In the genomic region with DNA sequence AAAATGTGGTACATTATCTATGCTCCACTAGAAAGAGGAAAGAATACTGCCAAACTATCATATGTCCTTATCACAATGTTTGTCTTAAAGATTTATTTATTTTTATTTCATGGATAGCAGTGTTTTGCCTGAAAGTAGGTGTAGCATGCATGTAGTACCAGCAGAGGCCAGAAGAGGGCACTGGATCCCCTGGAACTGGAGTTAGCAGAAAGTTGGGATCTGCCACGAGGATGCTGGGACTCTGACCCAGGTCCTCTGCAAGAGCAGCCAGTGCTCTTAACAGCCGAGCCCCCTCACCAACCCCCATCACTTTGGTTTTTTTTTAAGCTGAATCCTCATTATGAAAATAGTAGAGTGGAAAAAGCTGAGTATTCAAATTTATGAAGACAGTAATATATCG, we compare ENCODE assay signal across 8 mouse cellular contexts. TPM values are rescaled to one million over a fixed set of nuclear protein-coding genes. Genes with fewer than 3 reads are reported as not detected.
DNase-seq lines count a peak whose midpoint lies in the region; ATAC-seq and TF ChIP-seq lines count a peak whose summit lies in the region.

No protein-coding gene starts in this region.

- peak; percentile 65 for DNase-seq in adrenal gland, postnatal 10 days
- DNase-seq in adrenal gland, adult 8-10 months = no peak
- DNase-seq in left cerebral cortex, postnatal 4 days = peak; percentile 32
- DNase-seq in left cerebral cortex, adult 8-10 months (ENCODE audit: low spot score in 2 of 2) = no peak
- peak; percentile 39 for DNase-seq in splenic B cell, adult 2 months (ENCODE audit: low read depth, low spot score)
- DNase-seq in layer of hippocampus, adult 18-20 months (ENCODE audit: low spot score in 2 of 2) = no peak

- no peak for ATAC-seq in inflammation-experienced regulatory T-cells, adult 6 months

- TF ChIP-seq CTCF in embryonic fibroblast, embryonic 13.5 days (IDR thresholded peaks at IDR 0.05; ENCODE audit: borderline replicate concordance, insufficient read depth, low read length) = 0 out of 2 replicates have a peak, but pooled peaks have one; percentile 10

- H3K36me3 ChIP-seq in splenic B cell, adult 2 months (ENCODE audit: control insufficient read depth, insufficient read depth, low read length, poor library complexity, severe bottlenecking) = no peaks in the 10 kb centered on the region

- H3K4me1 ChIP-seq in embryonic fibroblast, embryonic 13.5 days (ENCODE audit: control insufficient read depth, insufficient read depth, low read length) = peaks cover 14% of the 10 kb centered on the region

- TF ChIP-seq POLR2A in embryonic fibroblast, embryonic 13.5 days (IDR thresholded peaks at IDR 0.05; ENCODE audit: low read depth, low read length) = no peak

- no peak overlapping the region for H3K4me3 ChIP-seq in embryonic fibroblast, embryonic 13.5 days (ENCODE audit: insufficient read depth, low read length)

- H3K27ac ChIP-seq in embryonic fibroblast, embryonic 13.5 days (ENCODE audit: insufficient read depth, low read length) = no peak overlapping the region

- no peaks in the 10 kb centered on the region for H3K27me3 ChIP-seq in splenic B cell, adult 2 months (ENCODE audit: control insufficient read depth, insufficient read depth, low read length, poor library complexity, severe bottlenecking)

- intact Hi-C loops in left cerebral cortex, postnatal 4 days (cut with DNase I) = loop anchor here (5.0 kb wide), 1 partner anchor 624 kb away; no protein-coding TSS in a partner anchor

RNA-seq across cellular contexts. Expression of a gene that starts 37.7 kb away (rescaled TPM):
- total RNA-seq in adrenal gland, postnatal 10 days (2021) = 10 to 100 TPM; 34.2 to 38.0 TPM
- total RNA-seq in adrenal gland, adult 8-10 months (2022) = 10 to 100 TPM; 50.2 to 86.6 (median 67.3) TPM
- total RNA-seq in left cerebral cortex, postnatal 4 days (2021) = 1 to 10 TPM; 3.3 to 3.4 TPM
- total RNA-seq in left cerebral cortex, adult 8-10 months (2022) = 1 to 10 TPM; 5.4 to 6.6 (median 6.2) TPM
- polyA plus RNA-seq in embryonic fibroblast, embryonic 13.5 days (2011; ENCODE audit: insufficient read length, low read depth, missing spikeins) = 181 and 191 TPM in 2 replicates
- 1 to 10 TPM; 4.1 to 4.2 TPM for total RNA-seq in layer of hippocampus, adult 18-20 months (2021)
- under 1 TPM in 2 of 3 experiments, not detected in 1; 0.17 to 0.48 TPM for polyA plus RNA-seq in inflammation-experienced regulatory T-cells, adult 6 months (2017; shearing (Covaris generic))

Comparison
In these comparisons a context has a peak if more than half of its experiments do, and no peak if none do; other contexts are left out.
1. DNase-seq: peak in adrenal gland, postnatal 10 days (single experiment), left cerebral cortex, postnatal 4 days (single experiment) and splenic B cell, adult 2 months (single experiment); none in adrenal gland, adult 8-10 months (single experiment), left cerebral cortex, adult 8-10 months (0 of 2) and layer of hippocampus, adult 18-20 months (0 of 2).
2. RNA of a gene that starts 37.7 kb away (total RNA-seq): 50.2 to 86.6 TPM in adrenal gland, adult 8-10 months and 34.2 to 38.0 TPM in adrenal gland, postnatal 10 days; 5.4 to 6.6 TPM in left cerebral cortex, adult 8-10 months, 4.1 to 4.2 TPM in layer of hippocampus, adult 18-20 months and 3.3 to 3.4 TPM in left cerebral cortex, postnatal 4 days; every median in the first group is over 4 times any median in the second.